Mouse (Mus musculus) cerebellum, adult 2 months (tissue): ENCODE results near the gene Zp3.

Source experiments
- CTCF ChIP-seq: fragments of 200-500 bp; IDR thresholded peaks from 2 replicates; pipeline ENCODE4 v1.5.1; 2011; ENCODE audit warnings: low read depth, mild to moderate bottlenecking, control low read depth, low read length, moderate library complexity, borderline replicate concordance; ENCODE audit not compliant: insufficient read depth
- POLR2A ChIP-seq: fragments of 200-500 bp; IDR thresholded peaks from 2 replicates; pipeline ENCODE4 v1.6.1; 2011; ENCODE audit warnings: low read length, control low read depth, borderline replicate concordance; ENCODE audit not compliant: insufficient read depth

GRCm38 (mm10) chr5:135935176-135935523, 44.7 kb upstream of the Zp3 start:
- TF ChIP-seq CTCF (no peak), POLR2A (no peak)
